Mouse (Mus musculus): ENCODE measurements around the gene Gm10309. TPM values are rescaled to one million over a fixed set of nuclear protein-coding genes. Genes with fewer than 3 reads are reported as not detected.

The Gm10309 gene
- polyA plus RNA-seq, 1 experiment from 2014 or later = not detected

DNA sequence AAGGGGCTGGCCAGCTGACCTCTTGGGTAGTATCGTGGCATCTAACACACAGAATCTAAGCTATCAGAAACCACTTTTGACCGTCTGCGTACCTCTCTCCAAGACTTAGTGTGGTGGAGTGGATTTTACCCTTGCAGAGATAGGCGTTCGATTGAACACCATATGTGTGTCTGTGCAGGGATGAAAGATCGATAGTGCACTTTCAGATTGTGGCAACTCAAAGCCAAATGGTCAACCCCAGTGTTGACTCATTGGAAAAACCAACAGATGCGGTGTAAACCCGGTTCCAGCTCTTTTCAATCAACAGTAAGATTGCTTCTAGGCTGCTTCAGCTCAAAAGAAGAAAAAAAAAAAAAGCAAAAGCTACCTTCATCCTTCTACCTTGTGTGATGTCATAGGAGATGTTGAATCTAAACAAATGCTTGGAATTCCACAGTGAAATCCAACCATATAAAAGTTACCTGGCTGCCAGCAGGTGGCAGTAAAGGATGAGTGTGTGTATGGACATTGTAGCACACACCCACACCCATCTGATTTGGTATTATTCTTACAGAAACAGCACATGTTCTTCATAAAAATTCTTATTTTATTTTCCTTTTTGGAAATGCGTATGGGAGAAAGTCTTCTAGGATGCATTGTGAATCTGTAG lies 8.8 kb downstream of the Gm10309 start:
- Histone ChIP-seq H3K4me2 (replicated peaks; ENCODE audit: low read depth) (no peak overlapping the region), H3K36me3 (ENCODE audit: control insufficient read depth, insufficient read depth) (peaks cover 16% of the 10 kb centered on the region; the same call in 1 of the 2 replicates), H3K9ac (ENCODE audit: low read depth, low read length) (no peak overlapping the region), H3K27me3 (replicated peaks; ENCODE audit: control insufficient read depth, insufficient read depth, low read length) (no peaks in the 10 kb centered on the region), H3K9me3 (ENCODE audit: control insufficient read depth) (no peaks in the 10 kb centered on the region), H3K4me3 (ENCODE audit: low read depth, low read length) (no peak overlapping the region), H3K4me1 (replicated peaks; ENCODE audit: control insufficient read depth, insufficient read depth, low read length) (0 out of 2 replicates have a peak, but pooled peaks cover 3% of the 10 kb centered on the region), H3K27ac (ENCODE audit: low read depth, low read length) (no peak overlapping the region)
- ATAC-seq = no peak; the same call in 1 of the 2 replicates
- peak; percentile 82 for TF ChIP-seq CTCF (IDR thresholded peaks at IDR 0.05; ENCODE audit: low read depth)
- 85% methylated on average over 9 of the region's 9 CpGs for WGBS

DNA sequence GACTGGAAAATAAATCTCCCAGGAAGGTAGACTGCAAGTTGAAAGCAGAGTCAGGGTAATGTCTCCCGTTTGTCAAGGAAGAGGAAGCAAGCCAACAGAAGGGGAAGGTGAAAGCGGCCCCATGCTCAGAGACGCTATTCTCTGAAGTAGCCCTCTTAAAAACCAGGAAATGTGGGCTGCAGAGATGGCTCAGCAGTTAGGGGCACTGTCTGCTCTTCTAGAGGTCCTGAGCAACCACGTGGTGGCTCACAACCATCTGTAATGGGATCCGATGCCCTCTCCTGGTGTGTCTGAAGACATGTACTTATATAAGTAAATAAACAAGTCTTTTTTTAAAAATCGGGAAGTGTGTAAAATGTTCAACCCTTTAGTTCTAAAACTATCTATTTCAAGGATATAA lies 10.1 kb downstream of the Gm10309 start:
- Histone ChIP-seq H3K36me3 (ENCODE audit: control insufficient read depth, insufficient read depth) (peaks cover 19% of the 10 kb centered on the region; the same call in 1 of the 2 replicates), H3K27me3 (replicated peaks; ENCODE audit: control insufficient read depth, insufficient read depth, low read length) (no peaks in the 10 kb centered on the region), H3K4me3 (ENCODE audit: low read depth, low read length) (no peak overlapping the region), H3K4me2 (replicated peaks; ENCODE audit: low read depth) (no peak overlapping the region), H3K4me1 (replicated peaks; ENCODE audit: control insufficient read depth, insufficient read depth, low read length) (0 out of 2 replicates have a peak, but pooled peaks cover 3% of the 10 kb centered on the region), H3K9me3 (ENCODE audit: control insufficient read depth) (no peaks in the 10 kb centered on the region), H3K9ac (ENCODE audit: low read depth, low read length) (no peak overlapping the region), H3K27ac (ENCODE audit: low read depth, low read length) (no peak overlapping the region)
- 28% methylated on average over 6 of the region's 6 CpGs for WGBS
- TF ChIP-seq CTCF (IDR thresholded peaks at IDR 0.05; ENCODE audit: low read depth) = peak; percentile 29
- ATAC-seq = no peak

DNA sequence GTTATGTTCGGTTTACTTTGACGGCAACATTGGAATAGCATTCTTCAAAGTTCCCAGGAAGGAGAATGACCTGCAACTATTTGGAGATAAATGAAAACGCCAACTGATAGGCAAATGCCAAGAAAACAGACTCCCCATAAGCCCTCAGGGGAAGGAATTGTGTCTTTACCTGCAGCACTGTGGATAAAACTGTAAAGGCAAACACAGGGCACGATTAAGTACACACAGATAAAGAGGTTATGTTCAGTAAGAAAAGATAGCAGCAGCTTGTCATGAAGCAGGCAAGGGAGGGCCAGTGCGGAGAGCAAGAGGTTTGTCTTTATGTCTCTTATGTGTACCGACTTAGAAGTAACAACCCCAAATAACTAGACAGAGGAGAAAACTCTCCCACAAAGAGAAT lies 10.5 kb downstream of the Gm10309 start:
- 0 out of 2 replicates have a peak, but pooled peaks cover 3% of the 10 kb centered on the region for H3K4me1 ChIP-seq (replicated peaks; ENCODE audit: control insufficient read depth, insufficient read depth, low read length)
- ATAC-seq = no peak
- H3K27me3 ChIP-seq (replicated peaks; ENCODE audit: control insufficient read depth, insufficient read depth, low read length) = no peaks in the 10 kb centered on the region
- H3K27ac ChIP-seq (ENCODE audit: low read depth, low read length) = no peak overlapping the region
- WGBS = 53% methylated on average over 6 of the region's 6 CpGs
- no peaks in the 10 kb centered on the region for H3K9me3 ChIP-seq (ENCODE audit: control insufficient read depth)
- H3K9ac ChIP-seq (ENCODE audit: low read depth, low read length) = no peak overlapping the region
- no peak overlapping the region for H3K4me3 ChIP-seq (ENCODE audit: low read depth, low read length)
- H3K36me3 ChIP-seq (ENCODE audit: control insufficient read depth, insufficient read depth) = peaks cover 19% of the 10 kb centered on the region; the same call in 1 of the 2 replicates
- TF ChIP-seq CTCF (IDR thresholded peaks at IDR 0.05; ENCODE audit: low read depth) = no peak
- H3K4me2 ChIP-seq (replicated peaks; ENCODE audit: low read depth) = no peak overlapping the region

- ATAC-seq = no peak
- Histone ChIP-seq H3K9ac (ENCODE audit: low read depth, low read length) (no peak overlapping the region), H3K9me3 (ENCODE audit: control insufficient read depth) (no peaks in the 10 kb centered on the region), H3K27ac (ENCODE audit: low read depth, low read length) (no peak overlapping the region), H3K4me2 (replicated peaks; ENCODE audit: low read depth) (no peak overlapping the region), H3K36me3 (ENCODE audit: control insufficient read depth, insufficient read depth) (peaks cover 19% of the 10 kb centered on the region; the same call in 1 of the 2 replicates), H3K4me3 (ENCODE audit: low read depth, low read length) (no peak overlapping the region), H3K27me3 (replicated peaks; ENCODE audit: control insufficient read depth, insufficient read depth, low read length) (no peaks in the 10 kb centered on the region), H3K4me1 (replicated peaks; ENCODE audit: control insufficient read depth, insufficient read depth, low read length) (0 out of 2 replicates have a peak, but pooled peaks cover 3% of the 10 kb centered on the region)
- no peak for TF ChIP-seq CTCF (IDR thresholded peaks at IDR 0.05; ENCODE audit: low read depth)
- WGBS = 66% methylated on average over 8 of the region's 8 CpGs
Measured at GRCm38 (mm10) chr17:86493891-86494420, 11.1 kb downstream of the Gm10309 start.

DNA sequence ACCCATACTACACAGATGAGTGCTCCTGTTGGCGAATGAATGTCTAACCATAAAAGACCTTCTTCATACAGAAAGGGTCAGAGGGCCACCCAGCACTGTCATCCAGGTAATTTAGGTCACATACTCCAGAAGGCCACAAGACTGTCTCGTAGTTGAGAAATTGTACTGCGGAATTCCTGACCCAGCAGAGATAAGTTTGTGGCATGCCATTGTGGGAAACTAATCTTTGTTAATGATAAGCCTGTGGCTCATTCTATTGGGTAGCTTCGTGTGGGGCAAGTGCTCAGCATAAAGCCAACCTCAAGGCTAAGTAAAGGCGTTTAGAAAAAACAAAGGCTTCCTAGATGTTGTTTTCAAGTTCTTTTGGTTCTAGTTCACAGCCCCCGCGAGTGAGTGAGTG lies 12.7 kb downstream of the Gm10309 start:
- Histone ChIP-seq H3K27me3 (replicated peaks; ENCODE audit: control insufficient read depth, insufficient read depth, low read length) (no peaks in the 10 kb centered on the region), H3K27ac (ENCODE audit: low read depth, low read length) (no peak overlapping the region), H3K4me1 (replicated peaks; ENCODE audit: control insufficient read depth, insufficient read depth, low read length) (0 out of 2 replicates have a peak, but pooled peaks cover 3% of the 10 kb centered on the region), H3K4me3 (ENCODE audit: low read depth, low read length) (no peak overlapping the region), H3K9ac (ENCODE audit: low read depth, low read length) (no peak overlapping the region), H3K4me2 (replicated peaks; ENCODE audit: low read depth) (no peak overlapping the region), H3K36me3 (ENCODE audit: control insufficient read depth, insufficient read depth) (peaks cover 15% of the 10 kb centered on the region; the same call in 1 of the 2 replicates), H3K9me3 (ENCODE audit: control insufficient read depth) (no peaks in the 10 kb centered on the region)
- WGBS = 55% methylated on average over 7 of the region's 7 CpGs
- ATAC-seq = peak; percentile 35; the same call in 1 of the 2 replicates
- TF ChIP-seq CTCF (IDR thresholded peaks at IDR 0.05; ENCODE audit: low read depth) = no peak

DNA sequence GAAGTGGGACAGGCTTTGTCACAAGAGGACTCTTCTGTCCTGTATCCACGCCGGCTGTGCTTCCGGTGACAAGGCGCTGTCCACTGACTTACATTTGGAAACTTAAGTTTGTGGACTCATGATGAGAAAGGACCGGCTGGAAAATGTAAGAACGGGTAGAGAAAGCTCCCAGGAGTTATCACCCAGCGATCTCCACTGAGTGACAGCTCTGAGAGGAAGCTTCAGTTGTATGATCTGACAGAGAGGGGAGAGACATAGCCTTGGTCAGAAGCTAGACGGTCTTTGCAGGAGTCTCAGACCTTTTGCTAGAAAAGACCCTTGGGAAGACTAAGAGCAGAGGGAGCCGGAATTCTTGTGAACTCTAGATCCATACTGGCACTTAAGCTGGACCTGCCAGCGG lies 15.2 kb downstream of the Gm10309 start:
- no peak for ATAC-seq
- no peak for TF ChIP-seq CTCF (IDR thresholded peaks at IDR 0.05; ENCODE audit: low read depth)
- H3K27me3 ChIP-seq (replicated peaks; ENCODE audit: control insufficient read depth, insufficient read depth, low read length) = no peaks in the 10 kb centered on the region
- 0 out of 2 replicates have a peak, but pooled peaks cover 3% of the 10 kb centered on the region for H3K4me1 ChIP-seq (replicated peaks; ENCODE audit: control insufficient read depth, insufficient read depth, low read length)
- WGBS = 93% methylated on average over 10 of the region's 10 CpGs
- no peak overlapping the region for H3K27ac ChIP-seq (ENCODE audit: low read depth, low read length)
- no peak overlapping the region for H3K9ac ChIP-seq (ENCODE audit: low read depth, low read length)
- H3K36me3 ChIP-seq (ENCODE audit: control insufficient read depth, insufficient read depth) = peaks cover 13% of the 10 kb centered on the region; the same call in 1 of the 2 replicates
- no peaks in the 10 kb centered on the region for H3K9me3 ChIP-seq (ENCODE audit: control insufficient read depth)
- H3K4me3 ChIP-seq (ENCODE audit: low read depth, low read length) = no peak overlapping the region
- no peak overlapping the region for H3K4me2 ChIP-seq (replicated peaks; ENCODE audit: low read depth)

All from intestine, postnatal 0 days (tissue).